Mouse (Mus musculus): ENCODE results near the gene Rnf19b.
A peak's percentile ranks its signal among the peaks of the same experiment; 100 is the strongest.

Gene Rnf19b

DNA sequence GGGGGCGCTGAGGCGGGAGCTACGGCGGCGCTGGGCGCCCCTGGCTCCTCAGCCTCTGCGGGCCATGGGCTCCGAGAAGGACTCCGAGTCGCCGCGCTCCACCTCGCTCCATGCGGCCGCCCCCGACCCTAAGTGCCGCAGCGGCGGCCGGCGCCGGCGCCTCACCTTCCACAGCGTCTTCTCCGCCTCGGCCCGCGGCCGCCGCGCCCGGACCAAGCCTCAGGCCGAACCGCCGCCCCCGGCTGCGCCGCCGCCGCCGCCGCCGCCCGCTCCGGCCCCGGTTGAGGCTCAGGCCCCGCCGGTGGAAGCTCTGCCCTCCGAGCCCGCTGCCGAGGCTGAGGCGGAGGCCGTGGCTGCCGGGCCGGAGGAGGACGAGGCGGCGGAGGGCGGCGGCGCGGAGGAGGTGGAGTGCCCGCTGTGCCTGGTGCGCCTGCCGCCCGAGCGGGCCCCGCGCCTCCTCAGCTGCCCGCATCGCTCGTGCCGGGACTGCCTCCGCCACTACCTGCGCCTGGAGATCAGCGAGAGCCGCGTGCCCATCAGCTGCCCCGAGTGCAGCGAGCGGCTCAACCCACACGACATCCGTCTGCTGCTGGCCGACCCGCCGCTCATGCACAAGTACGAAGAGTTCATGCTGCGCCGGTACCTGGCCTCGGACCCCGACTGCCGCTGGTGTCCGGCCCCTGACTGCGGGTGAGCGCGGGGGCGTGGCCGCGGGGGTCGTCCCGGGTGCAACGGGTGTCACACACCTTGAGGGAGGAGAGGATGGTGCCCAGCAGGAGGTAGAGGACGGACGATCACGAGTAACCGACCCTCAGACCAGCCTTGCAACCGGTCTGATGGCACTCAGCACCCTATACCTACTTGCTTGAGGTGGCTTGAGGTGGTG is at the start of gene Rnf19b:
TSS of gene Rnf19b (plus strand) at position 65 of the 886 bp plus-strand sequence.
- peak; percentile 64 to 67 for DNase-seq

DNA sequence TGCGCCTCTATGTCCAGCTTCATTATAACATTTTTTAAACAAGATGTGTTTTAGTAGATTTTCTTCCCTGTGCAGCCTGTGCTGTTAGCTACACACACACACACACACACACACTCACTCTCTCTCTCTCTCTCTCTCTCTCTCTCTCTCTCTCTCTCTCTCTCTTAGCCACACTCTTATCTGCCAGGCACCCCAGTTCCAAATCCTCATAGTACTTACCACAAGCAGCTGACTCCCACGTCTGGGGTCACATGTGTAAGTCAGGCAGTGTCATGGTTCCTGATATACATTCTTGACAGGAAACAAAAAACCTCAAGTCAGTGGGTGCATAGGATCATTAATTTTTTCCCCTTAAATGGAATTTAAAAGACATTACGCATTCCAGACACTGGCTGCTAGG is 49.4 kb upstream of the Rnf19b start:
- DNase-seq = no peak

DNA sequence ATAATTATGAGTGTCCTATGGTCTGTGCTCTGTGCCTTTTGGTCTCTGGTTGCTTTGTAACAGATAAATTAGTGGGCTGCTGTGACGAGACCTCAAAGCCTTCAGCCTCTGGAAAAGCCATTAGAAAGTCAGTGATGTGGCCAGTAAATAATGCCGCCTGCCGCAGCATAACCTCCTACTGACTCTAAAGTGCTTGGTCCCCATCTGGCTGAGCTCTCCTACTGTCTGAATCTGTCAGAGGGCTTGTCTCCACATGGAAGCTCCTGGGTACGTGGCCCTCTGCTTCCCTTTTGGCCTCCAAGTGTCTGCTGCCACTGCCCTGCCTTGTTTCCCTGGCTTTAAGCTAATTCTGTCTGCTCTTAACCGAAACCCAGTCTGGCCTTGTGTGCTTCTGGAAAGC is 48.5 kb upstream of the Rnf19b start:
- no peak for DNase-seq

DNA sequence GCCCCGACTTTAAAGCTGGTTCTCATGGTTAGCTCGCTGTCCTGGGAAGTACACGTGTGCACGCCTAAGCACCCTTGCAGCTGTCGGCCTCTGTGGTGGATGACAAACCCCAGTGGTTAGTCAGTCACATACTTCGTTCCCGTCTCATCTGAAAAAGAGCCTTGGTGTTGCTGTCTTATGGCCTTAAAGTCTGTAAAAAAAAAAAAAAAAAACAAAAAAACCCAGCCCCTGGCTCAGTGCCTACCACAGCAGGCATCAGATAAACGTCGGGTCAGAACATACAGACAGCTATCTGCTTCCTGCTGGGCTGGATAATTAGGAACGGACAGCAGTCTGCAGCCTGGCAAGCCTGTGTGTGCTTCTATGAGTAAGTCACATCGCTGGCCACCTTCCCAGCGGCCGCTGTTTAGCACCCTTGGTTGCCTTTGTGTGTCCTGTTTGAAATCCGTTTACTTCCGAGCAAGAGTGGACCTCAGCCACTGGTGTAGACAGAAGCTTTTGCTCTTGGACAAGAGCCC is 46.4 kb upstream of the Rnf19b start:
- peak; percentile 65 to 69 for DNase-seq

DNA sequence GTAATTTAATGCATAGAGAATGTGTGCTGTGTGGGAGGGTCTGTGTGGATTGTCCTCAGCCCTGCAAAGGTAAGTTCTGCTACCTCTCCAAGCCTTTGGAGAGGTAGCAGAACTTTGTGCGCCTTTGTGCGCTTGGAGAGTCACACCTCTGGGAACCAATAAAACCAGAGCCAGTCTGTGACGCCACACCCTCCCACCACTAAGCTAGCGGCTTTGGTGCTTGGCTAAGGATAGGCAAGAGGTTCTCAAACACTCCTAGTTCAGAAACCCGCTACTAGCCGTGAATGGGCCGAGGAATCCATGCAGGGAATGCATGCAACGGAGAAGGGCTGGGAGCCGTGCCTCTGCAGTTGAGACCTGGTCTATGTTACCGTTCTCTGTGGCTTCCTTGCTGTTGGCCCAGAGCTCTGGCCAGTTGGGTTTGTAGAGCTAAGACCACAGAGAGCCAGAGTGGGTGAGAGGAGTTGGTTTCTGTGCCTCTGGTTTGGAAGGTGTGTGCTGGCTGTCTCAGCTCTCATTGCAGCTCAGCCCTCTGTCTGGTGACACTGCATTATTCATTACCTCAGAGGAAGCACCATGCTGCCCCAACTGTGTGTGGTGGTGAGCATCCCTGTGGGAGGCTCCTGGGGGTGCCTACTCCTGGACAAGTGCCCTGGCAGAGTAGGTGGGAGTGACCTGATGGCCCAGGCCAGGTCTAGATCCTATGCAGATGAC is 44.8 kb upstream of the Rnf19b start:
- no peak for DNase-seq

DNA sequence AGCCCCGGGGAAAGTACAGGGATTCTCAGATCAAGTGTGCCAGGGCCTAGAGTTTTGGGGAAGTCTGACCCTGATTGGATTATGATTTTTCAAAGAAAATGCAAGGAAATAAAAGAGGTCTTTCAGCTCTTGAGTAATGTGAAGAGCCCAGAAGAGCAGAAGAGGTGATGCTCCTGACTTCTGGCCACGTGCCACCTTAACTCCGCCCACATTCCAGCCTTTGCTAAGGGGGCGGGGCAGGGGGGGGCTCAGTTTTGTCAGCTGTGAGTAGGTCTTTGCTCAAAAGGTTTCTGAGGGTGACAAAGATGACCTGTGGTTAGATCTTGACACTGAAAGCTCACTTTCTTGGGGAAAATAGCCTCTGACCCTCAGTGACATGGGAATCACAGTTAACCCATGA is 41.7 kb upstream of the Rnf19b start:
- DNase-seq = no peak

DNA sequence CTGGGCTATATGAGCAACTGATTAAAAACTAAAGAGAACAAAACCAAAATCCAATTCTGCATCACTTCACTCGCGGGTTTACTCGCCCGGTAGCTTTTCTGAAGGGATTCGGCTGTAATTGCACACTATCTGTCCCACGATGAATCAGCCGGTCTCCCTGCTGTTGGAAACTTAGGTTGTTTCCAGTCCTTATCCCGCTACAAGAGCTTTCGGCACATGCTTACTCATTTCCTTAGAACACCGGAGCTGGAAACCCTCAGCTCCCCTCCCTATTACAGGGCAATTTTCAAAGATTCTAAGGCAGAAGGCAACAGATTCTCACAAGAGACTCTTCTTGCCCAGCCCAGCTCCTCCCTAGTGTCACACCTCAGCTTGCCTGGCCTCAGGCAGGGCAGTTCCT is 40.9 kb upstream of the Rnf19b start:
- no peak for DNase-seq

DNA sequence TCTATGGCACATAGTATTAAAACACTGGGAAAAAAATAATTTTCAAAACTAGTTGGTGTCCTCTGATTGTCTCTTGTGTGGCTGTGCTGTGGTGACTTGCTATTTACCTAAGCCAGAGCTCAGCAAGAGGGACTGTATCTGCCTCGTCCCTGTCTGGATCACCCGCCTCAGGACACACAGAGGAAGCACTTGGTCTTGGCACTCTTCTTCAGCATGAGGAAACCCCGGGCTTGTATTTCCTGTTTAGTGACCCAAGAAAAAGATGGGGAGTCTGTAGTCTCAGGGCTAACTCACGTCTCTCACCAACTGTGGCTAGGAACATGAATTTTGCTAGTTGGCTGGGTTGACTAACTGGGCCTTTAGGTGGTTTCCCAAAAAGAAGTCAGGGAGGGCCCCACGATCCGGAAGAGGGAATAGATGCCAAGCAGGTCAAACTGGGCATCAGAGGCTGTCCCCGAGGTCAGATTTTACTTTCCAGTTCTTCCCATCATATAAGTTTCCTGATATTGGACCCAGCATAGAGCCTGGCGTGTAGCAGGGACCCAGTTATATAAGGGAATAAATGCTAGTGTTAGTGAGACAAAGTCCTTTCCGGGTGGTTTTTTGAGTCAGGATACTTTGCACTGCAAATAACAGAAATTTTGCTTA is 39.2 kb upstream of the Rnf19b start:
- DNase-seq = no peak

DNA sequence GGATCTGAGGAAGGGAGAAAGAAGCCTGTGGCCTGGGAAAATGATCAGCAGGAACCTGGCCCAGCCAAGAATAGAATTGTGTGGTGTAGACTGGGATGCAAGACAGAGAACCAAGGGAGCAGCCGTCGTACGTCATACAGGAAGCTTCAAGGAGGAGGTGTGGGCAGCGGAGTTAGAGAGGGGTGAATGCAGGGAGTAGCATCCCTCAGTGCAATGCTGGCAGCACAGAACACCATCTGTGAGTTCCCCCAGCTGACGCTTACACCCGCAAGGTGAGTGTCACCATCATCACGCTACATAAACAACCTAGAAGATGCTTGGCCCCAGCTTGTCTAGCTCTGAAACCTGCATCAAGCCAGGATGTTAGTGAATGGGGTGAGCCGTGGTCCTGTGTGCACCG is 38.3 kb upstream of the Rnf19b start:
- peak; percentile 27 to 32 for DNase-seq

DNA sequence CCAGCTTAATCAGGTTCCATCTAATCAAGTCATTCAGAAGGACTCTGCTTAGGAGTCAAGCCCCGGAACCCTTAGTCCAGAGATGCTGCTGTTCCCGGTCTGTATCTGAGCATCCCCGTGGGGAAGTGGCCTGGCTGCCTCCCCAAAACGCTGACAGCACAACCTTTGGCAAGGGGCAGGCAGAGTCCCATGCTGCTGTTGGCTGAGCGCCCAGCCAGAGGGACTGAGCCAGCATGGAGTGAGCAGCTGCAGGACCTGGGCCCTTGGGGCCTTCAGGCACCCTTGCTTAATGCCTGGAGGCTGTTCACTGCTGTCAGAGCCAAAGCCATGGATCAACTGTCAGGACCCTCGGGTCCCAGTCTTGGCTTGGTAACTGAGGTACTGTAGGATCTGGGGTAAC is 37.6 kb upstream of the Rnf19b start:
- DNase-seq = peak; percentile 79 to 87

DNA sequence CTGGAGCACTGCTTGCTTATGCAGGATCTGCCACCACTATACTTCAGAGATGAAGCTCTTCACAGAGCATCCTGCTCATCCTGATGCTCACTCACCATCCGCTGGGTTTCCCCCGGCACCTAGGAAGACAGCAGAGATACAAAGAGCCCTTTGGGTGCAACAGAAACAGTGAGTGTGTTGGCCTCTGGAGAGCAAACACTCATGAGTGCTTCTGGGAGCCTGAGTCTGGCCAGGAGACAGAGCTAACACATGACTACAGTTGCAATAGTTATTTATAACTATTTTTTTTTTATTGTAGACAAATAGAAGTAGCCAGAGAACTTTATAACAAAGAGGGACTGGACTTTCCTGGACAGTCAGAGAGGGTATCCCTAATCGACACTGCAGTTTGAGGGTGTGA is 36.6 kb upstream of the Rnf19b start:
- no peak for DNase-seq

DNA sequence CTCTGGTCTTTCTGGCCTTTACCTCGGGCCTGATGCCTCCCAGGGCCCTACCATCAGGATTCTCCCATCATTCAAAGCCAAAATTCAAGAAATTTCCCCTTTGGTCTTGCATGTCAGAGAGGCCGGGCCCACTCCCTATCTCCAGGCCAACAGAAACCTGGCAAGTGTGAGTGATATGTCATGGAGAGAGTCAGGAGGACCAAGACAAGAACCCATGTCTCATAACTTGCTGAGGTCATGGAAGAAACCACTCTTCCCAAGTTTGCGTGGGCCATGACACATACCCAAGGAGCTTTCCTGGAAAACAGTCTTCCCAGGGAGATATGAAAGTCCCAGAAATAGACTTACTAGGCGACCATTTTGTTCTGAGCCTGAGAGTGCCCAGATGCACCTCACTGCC is 36.2 kb upstream of the Rnf19b start:
- DNase-seq = no peak

DNA sequence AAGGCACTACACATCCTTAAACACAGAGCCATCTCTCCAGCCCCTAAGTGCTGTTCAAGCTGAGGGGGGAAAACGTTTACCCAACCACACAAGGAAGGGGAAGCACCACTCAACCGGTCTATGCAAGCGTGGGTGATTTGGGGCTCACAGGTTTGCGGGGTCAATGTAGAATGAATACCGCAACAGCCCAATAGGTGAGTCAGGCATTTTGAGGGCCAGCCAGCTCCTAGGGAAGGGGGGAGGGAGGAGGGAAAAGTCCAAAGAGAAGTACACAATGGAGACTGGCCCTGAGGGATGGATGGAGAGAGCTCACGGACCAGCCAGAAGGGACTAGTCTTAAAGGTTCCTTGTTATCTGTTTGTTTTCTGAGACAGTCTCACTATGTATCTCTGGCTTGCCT is 34.2 kb upstream of the Rnf19b start:
- no peak for DNase-seq

DNA sequence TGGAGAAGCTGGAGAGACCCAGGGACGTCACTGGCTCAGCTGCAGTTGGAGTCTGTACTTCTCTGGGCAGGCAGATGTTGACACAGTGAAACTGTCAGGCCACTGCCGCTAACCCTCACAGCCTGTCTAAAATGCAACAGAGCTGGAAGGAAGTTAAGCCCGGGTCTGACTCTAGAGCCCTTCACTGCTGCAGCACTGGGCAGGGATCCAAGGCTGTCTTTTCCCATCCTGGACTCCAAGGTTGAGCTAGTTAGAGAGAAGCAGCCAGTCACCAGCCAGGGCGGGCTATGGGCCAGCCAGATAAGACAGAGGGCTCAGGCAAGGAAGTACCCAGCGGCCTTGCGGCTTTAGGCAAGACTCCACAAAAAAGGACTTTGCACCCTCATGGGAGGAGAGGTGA is 33.3 kb upstream of the Rnf19b start:
- DNase-seq = peak; percentile 75 to 81

DNA sequence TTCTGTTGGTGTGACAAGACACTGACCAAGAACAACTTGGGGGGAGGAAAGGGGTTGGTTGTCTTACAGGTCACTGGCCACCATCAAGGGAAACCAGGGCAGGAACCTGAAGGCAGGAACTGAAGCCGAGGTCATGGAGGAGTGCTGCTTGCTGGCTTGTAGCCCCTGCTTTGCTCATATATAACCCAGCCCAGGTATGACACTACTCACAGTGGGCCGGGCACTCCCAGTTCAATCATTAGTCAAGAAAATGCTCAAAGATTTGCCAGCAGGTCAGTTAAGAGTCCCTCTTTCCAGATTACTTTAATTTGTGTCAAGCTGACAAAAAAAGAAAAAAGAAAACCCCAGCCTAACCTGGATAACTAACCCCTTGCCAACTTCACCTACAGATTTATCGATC is 32.4 kb upstream of the Rnf19b start:
- no peak for DNase-seq

DNA sequence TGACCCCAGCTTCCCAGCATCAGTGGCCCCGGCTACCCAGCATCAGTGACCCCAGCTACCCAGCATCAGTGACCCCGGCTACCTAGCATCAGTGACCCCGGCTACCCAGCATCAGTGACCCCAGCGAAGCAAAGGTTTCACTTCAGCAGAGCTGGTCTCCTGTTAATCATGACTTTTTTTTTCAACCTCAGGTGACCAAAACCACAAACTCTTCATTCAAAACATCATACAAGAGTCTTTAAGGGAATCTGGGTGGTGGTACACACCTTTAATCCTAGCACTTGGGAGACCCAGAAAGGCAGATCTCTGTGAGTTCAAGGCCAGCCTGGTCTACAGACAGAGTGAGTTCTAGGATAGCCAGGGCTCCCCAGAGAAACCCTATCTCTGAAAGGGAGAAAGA is 27.3 kb upstream of the Rnf19b start:
- DNase-seq = no peak

DNA sequence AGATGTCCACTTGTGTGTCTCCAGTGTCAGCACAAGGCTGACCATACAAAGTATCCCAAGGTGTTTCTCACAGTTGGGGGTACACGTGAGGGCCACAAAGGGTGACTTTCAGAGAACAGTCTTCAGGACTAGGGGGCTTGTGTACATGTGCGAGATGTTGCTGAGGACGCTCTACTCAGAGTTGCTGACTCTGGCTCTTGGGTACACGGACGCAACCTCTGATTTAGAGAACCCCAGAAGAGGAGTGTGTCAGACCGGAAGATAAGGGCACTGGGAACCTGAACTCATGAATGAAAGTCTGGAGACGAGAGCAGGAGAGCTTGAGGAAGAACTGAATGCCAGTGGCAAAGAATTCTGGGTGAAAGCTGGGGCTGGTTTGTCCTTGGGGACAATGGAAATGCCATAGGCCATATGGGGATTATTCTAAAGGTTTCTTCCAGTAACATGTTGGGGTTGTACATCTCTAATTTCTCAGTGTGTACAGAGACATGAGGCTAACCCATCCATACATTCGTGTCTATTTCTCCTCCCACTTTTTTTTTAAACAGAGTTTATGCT is 26.6 kb upstream of the Rnf19b start:
- no peak for DNase-seq

DNA sequence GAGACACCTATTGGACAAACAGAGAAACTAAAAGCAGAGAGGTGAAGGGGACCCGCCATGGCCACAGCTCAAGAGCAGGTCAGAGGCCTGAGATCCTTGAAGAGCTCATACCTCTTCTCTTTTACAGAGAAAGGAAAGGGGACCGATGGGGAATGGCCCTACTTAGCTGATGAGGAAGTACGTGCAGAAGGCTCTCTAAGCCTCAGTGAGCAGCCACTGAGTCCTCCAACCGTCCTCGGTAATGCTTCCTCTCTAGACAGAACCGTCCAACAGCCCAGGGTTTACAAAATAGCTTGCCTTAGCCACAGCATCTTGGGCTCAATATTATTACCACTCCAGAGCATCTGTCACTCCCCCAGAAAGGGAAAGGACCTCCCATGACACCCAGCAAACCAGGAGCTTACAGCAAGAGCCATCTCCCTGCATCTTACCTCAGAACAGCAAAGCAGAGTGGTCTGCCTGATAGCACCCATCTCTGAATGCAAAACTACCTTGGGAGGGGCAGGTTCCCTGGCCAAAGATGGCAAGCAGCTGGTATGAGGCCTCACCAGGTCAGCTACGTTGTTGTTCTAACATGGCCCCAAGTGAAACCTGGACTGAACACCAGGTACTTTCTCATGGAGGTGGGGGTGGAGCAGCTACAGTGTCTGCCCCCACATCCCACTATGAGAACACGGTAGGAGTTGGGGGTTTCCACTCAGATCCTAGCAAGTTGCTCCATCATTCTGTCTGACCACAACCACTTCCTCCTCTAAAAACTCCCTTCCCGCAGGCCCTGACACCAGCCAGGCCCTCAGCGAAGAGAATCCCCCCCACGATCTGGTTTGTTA is 25.7 kb upstream of the Rnf19b start:
- no peak for DNase-seq

DNA sequence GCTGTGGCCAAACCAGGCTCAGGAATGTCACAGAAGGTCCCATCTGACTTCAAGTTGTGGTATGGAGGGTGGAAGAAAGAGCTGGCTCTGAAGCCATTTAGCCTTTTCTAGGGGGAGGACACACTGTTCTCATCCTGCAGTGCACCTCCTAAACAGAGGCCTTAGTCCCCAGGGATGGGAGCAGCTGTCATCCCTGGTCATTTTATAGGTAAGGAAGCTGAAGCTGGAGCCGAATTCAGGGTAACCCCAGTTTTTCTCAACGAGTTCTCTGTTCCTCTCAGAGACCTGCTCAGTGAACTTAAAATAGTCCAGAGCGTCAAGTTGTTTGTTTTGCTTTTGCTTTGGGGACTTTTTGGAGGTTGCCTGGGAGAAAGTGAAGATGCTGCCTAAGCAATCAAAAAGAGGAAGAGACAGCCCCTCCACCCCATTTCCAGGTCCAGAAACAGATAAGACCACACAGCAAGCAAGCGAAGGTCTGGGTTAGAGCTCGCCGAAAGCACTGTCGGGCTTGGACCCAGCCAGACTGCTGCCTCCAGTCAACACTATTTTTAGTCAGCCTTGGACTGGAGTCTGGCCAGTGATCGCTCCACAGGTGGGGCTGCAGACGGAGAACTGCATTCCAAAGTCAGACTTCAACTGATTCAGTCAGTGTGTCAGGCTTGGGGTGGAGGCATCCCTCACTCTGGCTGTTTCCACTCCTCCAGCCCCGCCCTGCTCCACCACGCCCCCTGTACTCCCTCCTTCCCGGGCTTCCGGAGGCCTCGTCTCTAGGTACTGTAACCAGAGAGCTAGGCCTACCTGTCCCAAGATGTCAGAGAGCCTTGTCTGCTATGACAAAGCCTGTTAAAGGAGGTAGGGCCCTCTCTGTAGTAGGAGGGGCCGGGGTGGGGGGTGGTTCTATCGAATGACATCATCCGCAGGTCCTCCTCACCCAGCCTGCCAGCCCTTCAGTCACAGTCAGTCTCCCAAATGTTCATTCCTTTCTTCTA is 24.8 kb upstream of the Rnf19b start:
- peak; percentile 79 to 84 for DNase-seq

DNA sequence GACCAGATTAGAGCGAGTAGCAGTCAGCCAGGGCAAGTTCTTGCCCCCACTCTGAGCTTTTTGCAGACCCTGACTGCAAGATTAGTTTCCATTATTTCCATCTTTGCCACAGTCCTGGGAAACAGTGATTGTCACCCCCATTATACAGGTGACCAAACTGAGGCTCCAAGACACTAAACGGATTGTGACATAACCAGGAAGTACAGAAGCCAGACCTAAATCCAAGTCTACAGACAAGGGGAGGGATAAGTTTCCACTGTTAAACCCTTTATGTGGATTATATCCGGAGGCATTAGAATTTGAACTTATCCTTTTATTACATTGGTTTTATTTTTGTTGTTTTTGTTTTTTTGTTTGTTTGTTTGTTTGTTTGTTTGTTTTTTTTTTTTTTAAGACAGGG is 23.8 kb upstream of the Rnf19b start:
- no peak for DNase-seq
